Mouse (Mus musculus): ENCODE results near the gene Gpr171. TPM values are rescaled to one million over a fixed set of nuclear protein-coding genes. Genes with fewer than 3 reads are reported as not detected.
"Not testable (repeated sequence)": the region's sequence is repeated elsewhere in the genome, so short reads cannot be mapped to it uniquely, and the experiment has no call there.

The Gpr171 gene
- polyA plus RNA-seq, 1 experiment: not detected

GRCm38 (mm10) chr3:59111944-59112343 is 10.3 kb upstream of the Gpr171 start:
- no peak for DNase-seq (ENCODE audit: low read depth)
- TF ChIP-seq POLR2A (IDR thresholded peaks at IDR 0.05; ENCODE audit: borderline replicate concordance, extremely low read depth, insufficient read depth, insufficient read length, poor library complexity, severe bottlenecking) (no peak), CTCF (IDR thresholded peaks at IDR 0.05; ENCODE audit: borderline replicate concordance, extremely low read depth, insufficient read depth, insufficient read length) (no peak)

- DNase-seq (ENCODE audit: low read depth): not testable (repeated sequence)
Observed at GRCm38 (mm10) chr3:59109834-59110233, 8.2 kb upstream of the Gpr171 start.

- TF ChIP-seq POLR2A (IDR thresholded peaks at IDR 0.05; ENCODE audit: borderline replicate concordance, extremely low read depth, insufficient read depth, insufficient read length, poor library complexity, severe bottlenecking) (no peak), CTCF (IDR thresholded peaks at IDR 0.05; ENCODE audit: borderline replicate concordance, extremely low read depth, insufficient read depth, insufficient read length) (no peak)
- DNase-seq (ENCODE audit: low read depth): no peak
Observed at GRCm38 (mm10) chr3:59107439-59107838, 5.8 kb upstream of the Gpr171 start.

DNA sequence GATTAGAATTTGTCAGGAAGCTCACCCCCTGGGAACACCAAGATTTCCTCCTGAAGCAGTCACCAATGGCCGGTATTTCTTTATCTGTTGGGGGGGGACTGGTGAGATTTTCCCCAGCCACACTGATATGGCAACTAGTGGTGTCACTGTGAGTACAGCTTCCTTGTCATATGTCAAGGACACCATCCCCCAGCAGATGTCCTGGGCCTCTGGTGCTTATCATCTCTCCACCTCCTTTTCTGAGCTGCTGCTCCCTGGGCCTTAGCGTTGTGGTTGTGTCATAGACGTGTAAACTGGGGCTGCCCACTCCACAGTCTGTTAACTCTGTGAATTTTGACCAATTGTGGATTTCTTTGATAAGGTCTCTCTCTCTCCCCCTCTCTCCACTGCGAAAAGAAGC is 2.8 kb upstream of the Gpr171 start:
- DNase-seq (ENCODE audit: low read depth): no peak
- no peak for TF ChIP-seq POLR2A (IDR thresholded peaks at IDR 0.05; ENCODE audit: borderline replicate concordance, extremely low read depth, insufficient read depth, insufficient read length, poor library complexity, severe bottlenecking)
- no peak for TF ChIP-seq CTCF (IDR thresholded peaks at IDR 0.05; ENCODE audit: borderline replicate concordance, extremely low read depth, insufficient read depth, insufficient read length)

DNA sequence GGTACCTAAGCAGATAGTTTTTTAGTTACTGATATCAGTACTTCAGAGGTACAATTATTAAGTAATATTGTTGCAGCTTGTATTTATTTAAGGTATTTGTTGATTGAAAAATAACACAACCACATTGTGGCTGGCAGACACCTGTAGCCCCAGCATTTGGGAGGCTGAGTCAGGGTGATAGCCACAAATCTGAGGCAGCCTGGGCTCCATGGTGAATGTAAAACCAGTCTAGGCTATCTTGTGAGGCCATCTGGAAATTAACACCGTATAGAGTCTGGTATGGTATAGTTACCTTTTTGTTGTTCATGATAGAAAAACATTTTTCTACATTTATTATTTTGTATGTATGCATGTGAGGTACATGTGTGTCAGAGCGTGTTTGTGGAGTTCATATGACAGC is 525 bp upstream of the Gpr171 start:
- TF ChIP-seq CTCF (IDR thresholded peaks at IDR 0.05; ENCODE audit: borderline replicate concordance, extremely low read depth, insufficient read depth, insufficient read length): no peak
- no peak for TF ChIP-seq POLR2A (IDR thresholded peaks at IDR 0.05; ENCODE audit: borderline replicate concordance, extremely low read depth, insufficient read depth, insufficient read length, poor library complexity, severe bottlenecking)
- no peak for DNase-seq (ENCODE audit: low read depth)

- TF ChIP-seq POLR2A (IDR thresholded peaks at IDR 0.05; ENCODE audit: borderline replicate concordance, extremely low read depth, insufficient read depth, insufficient read length, poor library complexity, severe bottlenecking) (no peak), CTCF (IDR thresholded peaks at IDR 0.05; ENCODE audit: borderline replicate concordance, extremely low read depth, insufficient read depth, insufficient read length) (no peak)
Observed at GRCm38 (mm10) chr3:59098540-59098939, 3.1 kb downstream of the Gpr171 start.

DNA sequence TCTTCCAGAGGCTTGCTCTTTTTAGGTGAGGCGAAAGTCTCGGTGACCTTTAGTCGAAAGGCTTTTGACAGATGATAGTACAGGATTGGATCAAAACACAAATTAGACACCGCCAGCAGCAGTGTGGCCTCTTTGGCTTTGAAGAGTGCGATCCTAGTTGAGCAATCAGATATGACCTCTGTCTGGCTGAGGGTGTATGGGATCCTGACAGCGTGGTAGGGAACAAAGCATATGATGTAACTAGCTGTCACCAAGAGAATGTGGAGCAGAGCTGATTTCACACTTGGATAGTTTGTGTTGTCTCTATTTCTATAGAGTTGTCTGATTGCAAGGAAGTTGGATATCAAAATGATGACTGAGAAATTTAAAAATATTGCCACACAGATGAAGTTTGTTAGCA is 4.2 kb downstream of the Gpr171 start:
- DNase-seq (ENCODE audit: low read depth): no peak
- TF ChIP-seq CTCF (IDR thresholded peaks at IDR 0.05; ENCODE audit: borderline replicate concordance, extremely low read depth, insufficient read depth, insufficient read length) (no peak), POLR2A (IDR thresholded peaks at IDR 0.05; ENCODE audit: borderline replicate concordance, extremely low read depth, insufficient read depth, insufficient read length, poor library complexity, severe bottlenecking) (no peak)

More at GRCm38 (mm10) chr3:59098540-59098939, 3.1 kb downstream of the Gpr171 start:
- no peak for DNase-seq (ENCODE audit: low read depth)

DNA sequence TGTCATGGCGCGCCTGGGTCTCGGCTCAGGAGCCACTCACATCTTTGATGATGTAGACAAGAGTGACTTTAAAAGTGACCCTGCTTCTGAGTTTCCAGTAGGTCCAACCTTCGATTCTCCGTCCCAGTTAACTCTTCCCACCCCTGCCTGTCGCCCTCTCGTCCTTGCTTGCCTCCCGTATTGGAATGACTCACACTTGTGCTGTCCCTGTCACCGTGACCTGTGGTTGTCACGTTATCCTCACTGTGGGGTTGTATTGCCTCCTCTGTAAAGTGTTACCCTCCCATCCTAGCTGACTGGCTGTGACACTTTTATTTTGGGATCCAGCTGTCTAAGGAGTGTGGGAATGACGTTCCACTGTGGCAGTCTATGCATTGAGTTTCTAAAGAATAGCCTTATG is 8.9 kb downstream of the Gpr171 start:
- DNase-seq (ENCODE audit: low read depth): no peak
- TF ChIP-seq CTCF (IDR thresholded peaks at IDR 0.05; ENCODE audit: borderline replicate concordance, extremely low read depth, insufficient read depth, insufficient read length): no peak
- TF ChIP-seq POLR2A (IDR thresholded peaks at IDR 0.05; ENCODE audit: borderline replicate concordance, extremely low read depth, insufficient read depth, insufficient read length, poor library complexity, severe bottlenecking): no peak

DNA sequence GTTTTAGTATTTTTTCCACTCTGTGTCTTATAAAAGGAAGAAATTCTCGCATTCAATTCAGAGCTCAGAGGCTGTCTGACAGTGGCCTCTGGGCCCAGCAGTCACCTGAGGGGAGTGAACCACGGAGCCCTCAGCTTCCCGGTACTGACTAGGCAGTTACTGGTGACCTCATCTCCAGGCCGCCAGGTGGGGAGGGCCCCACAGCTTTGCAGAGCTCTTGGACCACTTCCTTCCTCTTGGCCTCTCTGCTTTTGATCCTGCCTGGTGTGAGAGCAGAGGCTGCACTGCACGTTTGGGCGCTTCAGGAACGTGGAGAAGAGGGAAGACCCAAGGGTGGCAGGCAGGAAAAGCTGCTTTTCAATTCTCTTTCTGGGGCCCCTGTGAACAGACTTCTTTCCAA is 20.7 kb downstream of the Gpr171 start:
- no peak for DNase-seq (ENCODE audit: low read depth)
- TF ChIP-seq POLR2A (IDR thresholded peaks at IDR 0.05; ENCODE audit: borderline replicate concordance, extremely low read depth, insufficient read depth, insufficient read length, poor library complexity, severe bottlenecking): no peak
- no peak for TF ChIP-seq CTCF (IDR thresholded peaks at IDR 0.05; ENCODE audit: borderline replicate concordance, extremely low read depth, insufficient read depth, insufficient read length)

GRCm38 (mm10) chr3:59080293-59080916 is 21.2 kb downstream of the Gpr171 start:
- no peak for TF ChIP-seq POLR2A (IDR thresholded peaks at IDR 0.05; ENCODE audit: borderline replicate concordance, extremely low read depth, insufficient read depth, insufficient read length, poor library complexity, severe bottlenecking)
- no peak for TF ChIP-seq CTCF (IDR thresholded peaks at IDR 0.05; ENCODE audit: borderline replicate concordance, extremely low read depth, insufficient read depth, insufficient read length)
- no peak for DNase-seq (ENCODE audit: low read depth)

DNA sequence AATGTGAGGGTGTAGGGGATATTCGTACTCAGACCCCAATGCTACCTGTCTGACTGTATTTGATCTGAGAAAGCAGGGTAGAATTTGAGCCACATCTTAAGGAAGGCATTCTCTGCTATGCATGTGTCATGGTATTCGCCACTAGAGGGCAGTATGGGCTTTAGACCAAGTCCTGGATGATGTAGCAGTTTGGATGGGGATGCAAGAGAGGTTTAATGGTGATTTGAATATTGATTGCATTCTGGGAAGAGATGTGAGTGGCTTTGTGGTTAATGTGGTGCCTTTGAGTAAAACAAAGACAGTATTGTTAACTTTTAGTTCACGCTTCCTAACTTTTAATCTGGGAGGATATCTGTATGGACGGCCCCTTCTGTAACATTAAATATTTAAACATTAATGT is 22.3 kb downstream of the Gpr171 start:
- TF ChIP-seq POLR2A (IDR thresholded peaks at IDR 0.05; ENCODE audit: borderline replicate concordance, extremely low read depth, insufficient read depth, insufficient read length, poor library complexity, severe bottlenecking): no peak
- peak; percentile 70; the same call in 1 of the 2 replicates for TF ChIP-seq CTCF (IDR thresholded peaks at IDR 0.05; ENCODE audit: borderline replicate concordance, extremely low read depth, insufficient read depth, insufficient read length)
- peak; percentile 82 for DNase-seq (ENCODE audit: low read depth)

DNA sequence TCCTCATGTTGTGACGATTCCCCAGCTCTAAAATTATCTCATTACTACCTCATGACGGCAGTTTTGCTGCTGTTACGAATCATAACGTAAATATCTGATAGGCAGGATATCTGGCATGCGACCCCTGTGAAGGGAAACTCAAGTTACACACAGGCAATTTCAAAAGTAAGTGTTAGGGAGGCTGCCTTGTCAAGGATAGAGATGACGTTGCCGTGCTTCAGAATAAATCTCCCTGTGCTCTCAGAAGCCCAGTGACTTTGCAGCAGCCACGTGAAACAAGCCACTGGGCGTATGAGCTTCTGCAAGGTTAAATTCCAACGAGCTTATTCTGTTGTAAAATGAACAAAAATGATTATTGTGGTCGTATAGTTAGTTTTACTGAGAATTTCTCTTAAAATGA is 23.0 kb downstream of the Gpr171 start:
- TF ChIP-seq POLR2A (IDR thresholded peaks at IDR 0.05; ENCODE audit: borderline replicate concordance, extremely low read depth, insufficient read depth, insufficient read length, poor library complexity, severe bottlenecking): no peak
- TF ChIP-seq CTCF (IDR thresholded peaks at IDR 0.05; ENCODE audit: borderline replicate concordance, extremely low read depth, insufficient read depth, insufficient read length): no peak
- DNase-seq (ENCODE audit: low read depth): no peak
